Mouse (Mus musculus) heart, adult 11 months (tissue): ENCODE results near the gene Mamdc2.
A peak's percentile ranks its signal among the peaks of the same experiment; 100 is the strongest.

Source experiments
- DNase-seq: peaks from one replicate; pipeline ENCODE4 v3.0.0; 2022

The Mamdc2 gene

DNA sequence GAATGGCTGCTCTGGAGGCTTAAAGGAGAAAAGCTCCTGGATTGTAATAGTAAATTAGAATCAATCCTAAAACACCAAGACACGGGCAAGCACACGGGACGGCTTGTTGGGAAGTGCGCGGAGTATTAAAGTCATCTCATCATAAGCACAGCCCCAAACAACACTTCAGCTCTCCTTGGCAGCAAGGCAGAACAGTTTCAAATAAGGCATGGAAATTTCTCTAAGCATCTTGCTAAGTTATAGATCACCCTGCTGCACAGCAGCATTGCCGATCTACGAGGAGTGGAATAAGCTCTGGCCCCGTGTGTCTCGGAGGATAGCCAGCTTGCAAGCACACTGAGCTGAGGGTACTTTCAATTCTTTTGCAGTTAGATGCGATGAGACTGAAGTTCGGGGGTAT is 13.8 kb downstream of the Mamdc2 start:
- peak; percentile 22 for DNase-seq

DNA sequence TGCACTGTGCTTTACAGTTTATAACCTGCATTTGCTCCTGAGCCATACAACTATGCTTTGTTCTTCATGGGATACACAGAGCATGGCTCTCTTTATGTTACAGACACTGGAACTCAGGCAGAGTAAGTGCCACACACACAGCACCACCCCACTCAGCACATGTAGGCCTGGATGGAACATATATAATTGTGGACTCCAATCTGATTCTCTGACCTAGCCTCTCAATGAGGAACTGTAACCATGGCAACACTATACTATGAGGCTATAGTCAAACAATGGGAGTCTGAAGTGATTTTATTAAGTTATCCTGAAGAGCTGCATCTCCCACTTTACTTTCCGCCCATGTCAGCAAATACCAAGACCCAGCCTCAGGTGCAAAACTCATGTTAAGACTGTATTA is 30.6 kb downstream of the Mamdc2 start:
- peak; percentile 33 for DNase-seq

DNA sequence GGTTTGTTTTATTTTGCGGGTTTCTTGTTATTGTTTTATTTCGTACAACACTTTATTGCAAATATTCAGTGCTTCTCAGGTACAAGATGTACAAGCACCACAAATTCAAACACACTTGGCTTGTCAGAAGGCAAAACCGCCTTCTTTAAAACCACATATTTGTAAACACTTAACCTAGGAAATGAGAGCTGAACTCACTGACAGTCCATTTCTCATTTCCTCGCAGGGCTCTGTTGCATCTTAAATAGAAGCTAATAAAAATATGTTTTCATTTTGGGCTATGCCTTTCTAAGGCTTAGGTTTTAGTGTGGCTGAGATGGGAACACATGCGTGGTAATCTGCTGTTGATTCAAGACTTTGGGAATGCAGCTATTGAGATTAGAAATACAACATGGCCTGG is 37.4 kb downstream of the Mamdc2 start:
- no peak for DNase-seq

DNA sequence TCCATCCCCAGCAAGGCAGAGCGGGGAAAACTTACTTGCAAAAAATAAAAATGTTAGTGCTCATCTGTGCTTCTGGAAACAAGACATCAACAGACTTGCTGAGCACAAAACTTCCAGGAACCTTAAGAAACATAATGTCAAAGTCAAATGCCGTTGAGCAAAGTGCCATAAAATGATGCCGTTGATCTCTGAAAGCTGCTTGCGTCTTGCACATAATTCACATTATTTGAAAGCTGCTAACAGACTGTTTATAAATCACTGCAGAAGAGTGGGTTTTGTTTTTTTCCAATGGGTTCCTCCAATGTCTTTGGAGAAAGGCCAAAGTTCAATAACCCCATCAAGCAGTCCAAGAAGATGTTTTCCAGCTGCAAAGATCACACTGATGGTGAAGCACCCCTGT is 37.9 kb downstream of the Mamdc2 start:
- DNase-seq = no peak

DNA sequence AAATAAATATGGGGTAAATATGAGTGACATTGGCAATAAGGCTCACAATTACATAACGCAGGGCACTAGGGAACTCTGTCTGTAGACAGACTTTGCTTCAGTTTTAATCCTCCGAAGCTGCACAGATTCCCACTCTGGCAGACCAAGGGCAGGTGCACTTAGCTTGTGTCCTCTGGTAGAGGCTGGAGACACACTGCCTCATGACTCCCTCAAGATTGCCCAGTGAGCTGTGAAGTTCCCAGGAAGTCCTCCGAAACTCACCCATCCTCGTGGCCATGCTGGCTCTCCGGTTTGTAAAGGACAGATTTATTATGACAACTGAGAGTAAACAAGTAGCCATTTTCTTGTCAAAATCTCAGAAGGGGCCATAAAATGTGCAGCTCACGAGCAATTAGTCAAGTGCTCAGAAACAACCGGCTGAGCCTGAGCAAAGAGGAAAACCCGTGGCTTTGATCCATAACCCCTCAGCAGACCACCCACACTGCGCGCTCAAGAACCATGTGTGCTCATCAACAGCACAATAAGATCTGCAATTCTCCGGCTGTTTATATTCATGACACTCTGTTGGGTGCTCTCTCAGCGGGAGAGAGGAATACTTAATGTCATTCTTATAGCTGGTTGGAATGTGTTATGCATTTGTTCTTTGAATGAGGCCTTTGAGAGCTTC is 46.6 kb downstream of the Mamdc2 start:
- DNase-seq = peak; percentile 87

DNA sequence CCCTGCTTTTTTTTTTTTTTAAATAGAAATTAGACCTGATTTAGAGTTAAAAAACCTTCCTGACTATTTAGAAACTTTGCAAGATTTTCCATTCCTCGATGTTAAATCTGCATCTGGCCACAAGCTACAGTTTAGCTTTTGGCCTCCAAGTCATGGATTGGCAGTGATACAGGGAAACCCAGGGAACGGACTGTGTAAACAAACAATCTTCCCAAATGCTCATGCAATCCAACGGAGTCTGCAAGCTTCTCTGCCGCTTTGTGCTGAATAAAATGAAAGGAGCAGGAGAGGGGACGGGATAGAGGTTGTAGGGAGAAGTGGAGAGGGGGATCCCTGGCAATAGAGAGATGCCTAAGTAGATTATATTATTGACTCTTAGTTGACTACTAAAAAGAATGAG is 47.8 kb downstream of the Mamdc2 start:
- DNase-seq = peak; percentile 96

DNA sequence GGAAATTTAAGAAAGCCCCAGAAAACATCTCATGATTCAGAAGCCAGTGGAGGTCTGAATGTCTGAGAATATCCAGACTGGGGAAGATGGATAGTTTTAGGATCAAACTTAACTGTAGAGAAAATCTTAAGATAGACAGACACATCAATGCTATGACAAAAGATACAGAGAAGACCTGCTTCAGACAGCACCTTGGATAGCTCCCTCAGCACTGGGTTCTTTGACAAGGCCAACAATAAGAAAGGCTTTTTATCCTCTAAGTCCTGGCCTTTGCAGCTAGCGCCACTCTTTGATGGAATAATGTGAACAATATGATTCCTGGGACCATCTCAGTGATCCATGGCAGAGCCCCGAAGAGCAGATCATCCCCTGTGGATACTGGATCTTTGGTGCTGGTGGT is 52.3 kb downstream of the Mamdc2 start:
- no peak for DNase-seq

DNA sequence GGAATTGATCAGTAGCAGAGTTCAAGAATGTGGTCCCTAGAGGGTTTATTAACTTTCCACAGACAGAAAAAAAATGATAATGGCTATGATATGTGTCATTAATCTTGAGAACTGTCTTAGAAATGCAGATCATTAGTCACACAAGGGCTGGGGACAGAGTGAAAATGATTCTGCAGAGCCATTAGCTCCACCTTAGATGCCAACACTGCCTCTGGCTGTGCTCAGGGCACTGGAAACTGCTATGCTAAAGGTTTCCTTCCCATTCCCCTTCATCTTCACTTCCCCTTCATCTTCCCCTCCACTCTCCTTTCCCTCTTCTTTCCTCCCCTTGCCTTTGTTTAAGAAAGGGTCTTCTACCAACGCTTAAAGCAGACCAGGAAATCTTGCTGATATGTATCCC is 53.6 kb downstream of the Mamdc2 start:
- no peak for DNase-seq

DNA sequence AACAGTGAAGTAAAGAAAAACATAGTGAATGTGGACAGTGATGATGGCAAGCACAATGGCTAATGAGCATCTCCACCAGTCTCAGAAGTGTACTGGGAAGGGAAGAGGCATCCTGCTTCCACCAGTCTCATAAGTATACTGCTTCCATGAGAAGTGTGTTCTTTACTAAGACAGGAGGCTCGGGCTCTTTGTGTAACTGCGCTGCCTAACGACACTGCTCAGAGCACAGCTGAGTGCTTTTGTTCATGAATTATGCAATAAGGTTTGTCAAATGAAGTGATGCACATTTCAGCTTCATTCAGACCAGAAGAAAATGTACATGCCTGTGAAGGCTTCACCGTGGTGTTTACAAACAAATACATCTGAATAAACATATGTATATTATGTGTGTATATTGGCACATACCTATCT is 59.4 kb downstream of the Mamdc2 start:
- no peak for DNase-seq

DNA sequence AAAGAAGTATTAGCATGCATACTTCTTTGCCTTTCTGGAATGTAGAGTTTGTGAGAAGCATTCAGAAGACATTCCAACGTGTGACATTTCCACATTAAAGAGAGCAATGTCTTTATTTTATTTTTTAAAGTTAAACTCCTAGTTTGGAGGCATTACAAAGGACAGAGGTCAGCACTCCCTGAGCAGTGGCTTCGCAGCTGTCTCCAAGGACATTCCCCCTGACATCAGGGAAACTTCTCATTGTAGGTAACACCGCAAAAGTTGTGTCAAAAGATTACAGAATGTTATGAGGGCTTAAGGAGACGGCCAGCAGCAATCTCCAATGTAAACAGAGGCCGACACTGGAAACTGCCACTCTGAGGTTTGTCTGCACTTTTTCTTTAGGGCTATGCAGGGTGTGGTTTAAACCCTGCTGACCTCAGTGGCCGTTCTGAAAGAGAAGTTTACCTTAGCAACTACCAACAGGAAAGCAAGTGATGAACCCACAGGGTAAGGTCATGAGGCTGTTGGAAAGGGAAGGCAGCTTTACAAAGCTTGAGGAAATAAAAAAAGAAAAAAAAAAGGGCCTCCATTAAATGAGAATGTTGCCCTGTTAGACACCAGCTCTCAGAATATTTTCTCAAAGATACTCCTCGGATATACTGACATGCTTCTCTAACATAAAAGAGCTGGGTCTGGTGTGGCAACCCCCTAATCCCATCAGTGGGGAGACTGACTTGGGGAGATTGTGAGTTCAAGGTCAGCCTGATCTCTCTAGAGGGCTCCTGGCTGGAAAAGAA is 60.0 kb downstream of the Mamdc2 start:
- DNase-seq = peak; percentile 88

DNA sequence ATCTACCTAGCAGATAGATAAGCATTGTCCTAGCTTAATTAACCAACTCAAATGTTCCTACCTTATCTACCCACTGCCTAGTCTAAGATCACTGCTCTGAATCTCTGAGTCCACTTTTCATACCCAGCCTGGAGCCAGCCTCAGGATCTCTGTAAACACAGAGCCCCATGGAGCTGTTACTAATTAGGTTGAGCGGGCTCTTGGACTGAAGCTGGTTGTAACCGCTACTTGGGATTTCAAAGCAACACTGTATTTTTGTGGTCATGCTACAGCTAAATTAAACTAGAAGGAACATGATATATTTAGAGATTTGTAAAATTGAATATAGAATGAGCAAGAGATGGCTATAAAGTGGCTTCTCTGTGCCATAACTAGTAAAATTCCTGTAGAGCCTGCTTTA is 65.8 kb downstream of the Mamdc2 start:
- DNase-seq = no peak

DNA sequence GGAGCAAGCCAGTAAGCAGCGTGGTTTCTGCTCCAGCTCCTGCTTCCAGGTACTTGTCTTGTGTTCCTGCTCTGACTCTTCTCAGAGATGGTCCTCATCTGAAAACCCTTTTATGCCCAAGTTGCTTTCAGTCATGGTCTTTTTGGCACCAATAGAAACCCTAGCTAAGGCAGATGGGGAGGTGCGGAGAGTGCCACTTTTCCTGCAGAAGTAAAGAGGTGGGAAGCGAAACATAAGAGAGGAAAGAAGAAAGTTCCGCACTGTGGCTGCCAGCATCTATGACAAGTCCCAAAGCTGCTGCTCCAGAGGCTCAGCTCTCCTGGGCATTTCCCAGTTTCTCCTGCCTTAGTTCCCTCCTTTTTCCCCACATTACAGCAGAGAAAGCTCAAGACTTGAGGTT is 67.3 kb downstream of the Mamdc2 start:
- peak; percentile 58 for DNase-seq

DNA sequence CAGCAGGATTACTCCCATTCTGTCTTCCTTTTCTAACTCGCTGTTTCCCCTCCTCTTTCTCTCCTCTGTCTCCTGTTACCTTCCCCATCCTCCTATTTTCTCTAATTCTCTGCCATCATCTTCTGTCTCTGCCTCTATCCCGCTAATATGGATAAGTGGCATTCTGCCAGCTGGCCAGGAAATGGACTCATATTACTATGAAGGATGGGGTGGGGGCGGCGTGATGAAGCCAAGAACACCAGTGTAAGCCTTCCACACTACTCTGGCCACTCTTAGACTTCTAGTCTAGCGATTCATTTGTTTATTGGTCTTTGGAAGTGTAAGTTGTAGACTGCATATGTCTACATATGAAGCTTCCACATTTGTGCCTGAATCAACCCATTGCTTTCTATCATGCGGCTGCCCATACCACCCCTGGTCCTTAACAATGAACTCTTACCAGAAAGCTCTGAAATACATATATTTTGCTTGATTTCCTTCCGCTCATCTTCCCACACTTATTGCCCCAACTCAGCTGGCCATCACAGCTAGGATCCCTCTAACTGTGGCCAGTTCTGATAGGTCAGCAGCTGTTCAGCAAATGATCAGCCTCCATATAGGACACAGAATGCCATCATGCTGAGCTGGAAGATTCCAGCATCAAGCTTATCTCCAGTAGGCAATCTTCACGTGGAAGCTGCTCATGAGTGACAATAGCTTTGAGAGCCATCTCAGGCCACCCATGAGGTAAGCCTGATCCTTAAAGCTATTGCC is 68.3 kb downstream of the Mamdc2 start:
- DNase-seq = no peak

DNA sequence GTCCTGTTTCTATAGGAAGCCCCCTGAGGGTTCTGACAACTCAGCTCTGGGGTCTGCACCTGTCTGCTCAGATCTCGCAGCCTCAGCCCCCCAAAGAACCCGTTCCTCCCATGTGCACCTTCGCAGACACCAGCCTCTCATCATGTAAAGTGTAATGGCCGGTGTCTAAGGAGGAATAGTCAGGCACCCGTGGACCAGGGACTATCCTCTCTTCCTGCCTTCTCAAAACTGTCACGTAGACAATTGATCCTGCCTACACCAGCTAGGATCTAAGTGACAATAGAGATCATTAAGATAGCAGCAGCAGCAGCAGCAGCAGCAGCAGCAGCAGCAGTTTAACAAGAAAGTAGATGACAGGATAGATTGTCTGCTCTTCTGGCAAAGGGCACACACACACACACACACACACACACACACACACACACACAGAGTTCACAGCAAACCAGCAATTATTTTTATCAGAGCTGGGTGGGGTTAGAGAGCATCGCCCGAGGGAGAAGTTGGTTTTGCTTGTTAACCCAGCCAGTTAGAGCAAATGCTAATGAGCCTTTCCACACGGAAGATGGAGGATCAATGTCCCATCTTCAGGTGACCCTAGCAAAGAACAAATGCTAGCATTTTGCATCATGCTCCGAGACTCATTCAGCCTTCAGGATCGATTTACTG is 71.6 kb downstream of the Mamdc2 start:
- DNase-seq = no peak

DNA sequence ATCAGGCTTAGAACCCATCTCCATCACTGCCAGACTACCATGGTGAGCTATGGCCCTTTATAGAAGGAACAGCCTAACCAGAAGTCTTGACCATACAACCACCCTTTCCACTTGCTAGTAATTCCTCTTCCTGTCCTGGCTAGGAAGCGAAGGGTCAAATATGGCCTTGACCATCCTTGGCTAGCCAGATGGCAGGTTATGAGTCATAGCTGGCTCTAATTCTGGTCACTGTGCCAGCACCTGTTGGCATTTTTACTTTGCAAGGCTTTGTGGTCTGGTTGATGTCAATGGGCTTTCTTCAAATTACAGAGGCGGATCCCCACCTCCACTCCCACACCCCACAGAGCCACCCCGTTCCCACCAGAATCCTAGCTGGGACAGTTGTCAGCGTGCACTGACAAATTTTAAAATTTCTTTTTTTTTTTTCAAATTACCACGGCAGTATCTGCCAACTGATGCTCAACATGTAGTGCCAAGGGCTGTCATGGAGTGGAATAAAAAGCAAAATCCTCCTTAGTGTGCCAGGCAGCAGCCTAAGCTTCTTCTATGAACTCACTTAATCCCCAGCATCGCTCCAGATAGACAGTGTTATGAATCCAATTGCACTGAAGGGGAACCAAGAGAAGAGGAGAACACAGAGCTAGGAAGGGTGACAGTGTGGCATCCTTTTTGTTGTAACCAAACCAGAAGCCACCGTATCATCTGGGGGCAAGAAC is 73.1 kb downstream of the Mamdc2 start:
- no peak for DNase-seq

DNA sequence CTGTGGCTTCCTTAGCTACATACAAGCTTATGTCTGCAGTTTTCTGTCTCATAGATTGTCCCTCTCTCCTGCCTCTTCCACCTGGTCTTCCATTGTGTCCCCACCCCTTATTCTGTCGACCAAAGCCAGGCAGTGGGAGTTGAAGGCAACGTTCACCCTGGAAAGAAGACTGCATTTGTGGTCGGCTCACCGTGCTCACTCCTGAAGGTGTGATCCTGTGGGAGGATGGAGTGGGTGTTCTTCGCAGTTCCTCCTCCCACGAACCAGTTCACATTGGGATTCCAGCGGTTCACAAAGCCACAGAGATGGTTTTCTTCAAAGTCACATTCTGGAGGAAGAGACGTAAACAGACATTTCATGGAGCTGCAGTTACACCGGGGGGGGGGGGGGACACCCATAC is 74.5 kb downstream of the Mamdc2 start:
- DNase-seq = peak; percentile 89

DNA sequence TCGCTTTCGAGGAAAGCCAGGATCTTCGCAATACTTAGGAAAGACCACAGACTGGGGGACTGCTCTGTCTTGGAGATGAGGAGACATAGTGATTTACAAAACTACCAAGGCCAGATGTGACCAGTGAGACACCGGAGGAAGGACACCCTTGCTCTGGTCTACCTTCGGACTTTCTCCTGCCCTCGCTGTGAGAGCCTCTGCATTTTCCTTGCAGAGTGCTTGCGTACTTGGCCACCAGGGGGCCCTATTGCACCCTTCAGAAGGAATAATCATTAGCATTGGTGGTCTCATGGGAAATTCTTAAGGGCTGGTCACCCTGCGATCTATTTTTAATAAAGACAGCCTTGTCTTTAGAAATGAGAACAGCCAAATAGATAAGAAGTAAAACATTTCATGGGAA is 75.0 kb downstream of the Mamdc2 start:
- peak; percentile 93 for DNase-seq

DNA sequence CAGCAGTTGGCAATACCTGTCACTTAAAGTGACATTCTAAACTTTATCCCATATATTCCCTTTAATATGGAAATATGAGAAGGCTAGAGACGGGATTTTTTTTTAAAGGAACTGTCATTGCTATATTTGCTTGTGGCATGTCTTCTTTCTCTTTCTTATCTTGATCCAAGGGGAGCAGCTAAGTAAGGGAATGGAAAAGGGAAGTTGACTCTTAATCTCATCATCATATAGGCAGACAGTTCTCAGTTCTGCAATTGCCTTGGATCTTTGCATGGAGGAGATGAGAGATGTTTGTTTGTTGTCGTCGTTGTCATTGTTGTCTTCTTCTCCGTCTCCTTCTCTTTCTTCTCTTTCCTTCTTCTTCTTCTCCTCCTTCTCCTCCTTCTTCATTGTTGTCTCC is 79.0 kb downstream of the Mamdc2 start:
- DNase-seq = no peak

DNA sequence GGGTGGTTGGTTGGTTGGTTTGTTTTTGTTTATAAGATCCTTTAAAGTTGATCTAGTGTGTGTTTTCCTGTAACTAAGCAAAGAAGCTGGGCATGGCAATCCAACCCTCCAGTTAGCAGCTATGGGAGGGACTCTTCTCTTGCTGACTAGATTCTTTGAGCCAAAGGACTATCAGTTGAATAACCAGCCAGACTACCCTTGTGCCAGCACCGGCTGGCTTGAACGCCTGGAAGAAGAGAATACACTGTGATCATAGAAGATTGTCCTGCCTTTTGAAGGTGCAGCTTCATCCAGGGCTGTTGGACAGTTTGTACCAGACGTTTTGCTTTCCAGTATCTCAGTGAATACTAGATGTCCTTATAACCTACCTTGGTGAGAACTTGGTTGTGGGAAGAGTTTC is 86.2 kb downstream of the Mamdc2 start:
- no peak for DNase-seq

DNA sequence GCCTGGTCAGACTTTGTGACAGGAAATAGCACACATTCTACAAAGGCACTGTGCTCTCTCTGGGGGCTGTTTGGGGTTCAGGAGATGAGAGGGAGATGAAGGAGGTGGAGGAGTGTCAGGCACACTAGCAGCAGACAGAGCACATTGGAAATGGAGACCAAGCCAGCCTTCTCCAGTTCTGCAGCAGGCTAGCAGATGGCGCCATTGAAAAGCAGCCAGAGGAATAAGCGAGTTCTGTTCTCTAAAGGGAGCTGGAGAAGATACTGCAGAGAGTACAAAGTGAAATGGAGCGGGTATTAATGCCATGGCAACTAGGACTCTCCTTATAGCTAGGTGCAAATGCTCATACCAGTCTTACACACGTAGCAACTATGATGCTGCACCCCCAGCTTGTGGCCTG is 87.1 kb downstream of the Mamdc2 start:
- DNase-seq = peak; percentile 94

DNA sequence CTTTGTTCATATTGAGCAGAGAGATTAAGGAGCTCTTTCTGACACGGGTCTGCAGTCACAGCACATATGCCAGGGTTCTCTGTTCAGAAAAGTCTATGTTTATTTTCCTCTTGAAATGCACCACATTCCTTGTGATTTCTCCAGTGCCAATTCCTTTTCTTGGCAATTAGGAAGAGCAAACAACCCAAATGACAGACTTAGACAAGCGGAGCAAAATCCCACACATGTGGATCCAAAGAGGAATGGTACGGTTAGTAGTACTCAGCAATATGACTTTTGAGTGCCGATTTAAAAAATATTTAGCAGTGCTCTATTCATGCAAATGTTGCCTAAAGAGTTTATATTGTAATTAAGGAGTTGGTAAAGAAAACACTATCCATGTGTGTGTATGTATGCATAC is 87.7 kb downstream of the Mamdc2 start:
- no peak for DNase-seq

DNA sequence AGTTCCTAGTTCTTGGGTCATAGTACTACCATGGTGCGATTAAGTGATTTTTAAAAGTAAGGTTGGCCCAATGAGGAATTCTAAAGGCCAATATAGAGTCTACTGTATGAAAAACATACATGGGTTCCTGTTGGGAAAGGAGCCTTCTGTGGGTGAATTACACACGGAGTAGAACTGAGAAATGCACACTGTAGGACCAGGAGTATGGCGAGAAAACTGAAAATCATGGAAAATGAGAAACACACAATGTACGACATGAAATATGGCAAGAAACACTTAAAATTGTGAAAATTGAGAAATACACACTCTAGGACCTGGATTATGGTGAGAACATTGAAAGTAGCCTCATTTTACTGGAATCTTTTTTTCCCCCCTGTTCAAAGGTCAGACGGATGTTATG is 91.0 kb downstream of the Mamdc2 start:
- no peak for DNase-seq

DNA sequence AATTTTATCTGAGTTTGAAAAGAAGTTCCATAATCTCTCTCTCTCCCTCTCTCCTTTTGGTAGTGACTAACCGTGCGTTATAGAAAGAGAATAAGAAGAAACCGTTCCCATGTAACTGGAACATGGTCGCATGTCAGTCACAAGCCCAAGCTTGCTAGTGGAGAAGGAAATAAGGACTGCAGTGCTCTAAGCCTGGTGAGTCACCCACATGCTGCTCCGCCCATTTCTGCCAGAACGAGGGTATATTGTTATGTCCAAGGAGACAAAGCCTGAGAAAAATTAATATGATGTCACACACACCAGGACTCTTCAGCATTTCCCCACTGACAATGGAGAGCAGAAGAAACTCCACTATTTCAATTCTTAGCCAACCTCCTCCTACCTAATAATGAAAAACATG is 93.5 kb downstream of the Mamdc2 start:
- DNase-seq = no peak
